Mouse (Mus musculus) small intestine, adult 2 months (tissue): ENCODE results near the gene Hacd2.

Experiments
- CTCF ChIP-seq: fragments of 200-500 bp; IDR thresholded peaks from 2 replicates; pipeline ENCODE4 v1.5.1; 2012; ENCODE audit warnings: low read depth, mild to moderate bottlenecking, control low read depth, inconsistent platforms, low read length, moderate library complexity, mixed read lengths; ENCODE audit not compliant: insufficient replicate concordance, insufficient read length; ENCODE audit errors: extremely low read depth
- POLR2A ChIP-seq: fragments of 200-500 bp; IDR thresholded peaks from 2 replicates; pipeline ENCODE4 v1.6.1; 2012; ENCODE audit warnings: low read depth, mild to moderate bottlenecking, control low read depth, inconsistent platforms, low read length, moderate library complexity

- no peak for TF ChIP-seq CTCF
- no peak for TF ChIP-seq POLR2A
Observed at GRCm38 (mm10) chr16:35046081-35046775, 24.0 kb downstream of the Hacd2 start.
